Mouse (Mus musculus) CH12.LX (cell line): Measurements from ENCODE around the gene Sfxn2. TPM values are rescaled to one million over a fixed set of nuclear protein-coding genes. Genes with fewer than 3 reads are reported as not detected.

Experiments
- DNase-seq: peaks from one replicate; pipeline ENCODE4 v3.0.0-alpha.2; 2013; ENCODE audit errors: extremely low read depth
- H3K27ac ChIP-seq: 2 replicates; pipeline ENCODE4 v1.5.1; 2012; ENCODE audit warnings: low read depth, mild to moderate bottlenecking, control low read depth, moderate library complexity; ENCODE audit not compliant: insufficient read depth
- H3K27me3 ChIP-seq: replicated peaks from 2 replicates; pipeline ENCODE3; 2012; ENCODE audit warnings: inconsistent platforms
- H3K36me3 ChIP-seq, 2 experiments: replicated peaks in 1 of 2; 2 replicates each; pipeline versions ENCODE3 to v1.6.1; 2012; ENCODE audit warnings: inconsistent platforms in 1 of 2, low read length in 1 of 2, mild to moderate bottlenecking in 1 of 2, mixed read lengths in 1 of 2, moderate library complexity in 1 of 2; ENCODE audit not compliant: control insufficient read depth in 1 of 2, insufficient read depth in 1 of 2
- H3K4me1 ChIP-seq, 2 experiments: 2 replicates each; pipeline ENCODE4 v1.6.1; 2012; ENCODE audit warnings: inconsistent platforms in 1 of 2, moderate library complexity in 1 of 2; ENCODE audit not compliant: insufficient read depth in 2 of 2, control insufficient read depth in 1 of 2
- H3K4me2 ChIP-seq: 2 replicates; pipeline ENCODE4 v1.6.1; 2012; ENCODE audit warnings: low read depth, mild to moderate bottlenecking, control low read depth; ENCODE audit not compliant: poor library complexity, insufficient read depth, severe bottlenecking
- H3K4me3 ChIP-seq, 3 experiments: fragments of 150-350 bp in 1 of 3; sonication (generic) in 1 of 3; replicated peaks in 1 of 3; 2 replicates each; pipeline versions ENCODE3 to v1.5.1; 2011 to 2012; ENCODE audit warnings: low read depth in 2 of 3, low read length in 2 of 3, mild to moderate bottlenecking in 2 of 3, moderate library complexity in 2 of 3, control low read depth in 1 of 3, improper control_type of control experiment in 1 of 3, inconsistent platforms in 1 of 3, mixed read lengths in 1 of 3; ENCODE audit not compliant: poor library complexity in 1 of 3
- H3K79me2 ChIP-seq: replicated peaks from 2 replicates; pipeline ENCODE4 v1.6.1; 2012; ENCODE audit warnings: mild to moderate bottlenecking, moderate library complexity; ENCODE audit not compliant: control insufficient read depth, poor library complexity, insufficient read depth, severe bottlenecking; ENCODE audit errors: extremely low read depth
- H3K9ac ChIP-seq: 2 replicates; pipeline ENCODE4 v1.6.1; 2012; ENCODE audit warnings: low read depth, mild to moderate bottlenecking, control low read depth, moderate library complexity; ENCODE audit not compliant: insufficient read depth
- H3K9me3 ChIP-seq: replicated peaks from 2 replicates; pipeline ENCODE3; 2012; ENCODE audit warnings: low read length, inconsistent platforms, mixed read lengths
- BHLHE40 ChIP-seq: IDR thresholded peaks from 2 replicates; pipeline ENCODE4 v1.6.1; 2011; ENCODE audit warnings: mild to moderate bottlenecking, low read depth, low read length, improper control_type of control experiment
- CTCF ChIP-seq, 2 experiments: IDR thresholded peaks in 1 of 2; conservative IDR thresholded peaks in 1 of 2; 2 replicates each; pipeline ENCODE4 v1.5.1; 2011 to 2012; ENCODE audit warnings: low read depth in 2 of 2, low read length in 2 of 2, improper control_type of control experiment in 1 of 2, inconsistent platforms in 1 of 2, mild to moderate bottlenecking in 1 of 2, moderate library complexity in 1 of 2
- ELF1 ChIP-seq: IDR thresholded peaks from 2 replicates; pipeline ENCODE4 v1.6.1; 2014; ENCODE audit warnings: low read depth, mild to moderate bottlenecking, inconsistent platforms, low read length, improper control_type of control experiment
- GABPA ChIP-seq: IDR thresholded peaks from 2 replicates; pipeline ENCODE4 v1.6.1; 2012; ENCODE audit warnings: low read depth, low read length, improper control_type of control experiment, inconsistent platforms; ENCODE audit not compliant: insufficient replicate concordance
- MAFK ChIP-seq: IDR thresholded peaks from 2 replicates; pipeline ENCODE4 v1.6.1; 2011; ENCODE audit warnings: low read length, improper control_type of control experiment; ENCODE audit not compliant: insufficient replicate concordance
- RAD21 ChIP-seq: IDR thresholded peaks from 2 replicates; pipeline ENCODE4 v1.6.1; 2011; ENCODE audit warnings: low read depth, mild to moderate bottlenecking, low read length, improper control_type of control experiment, moderate library complexity
- TCF12 ChIP-seq: IDR thresholded peaks from 2 replicates; pipeline ENCODE4 v1.6.1; 2014; ENCODE audit warnings: low read depth, mild to moderate bottlenecking, inconsistent platforms, low read length, improper control_type of control experiment
- ZKSCAN1 ChIP-seq: IDR thresholded peaks from 2 replicates; pipeline ENCODE4 v1.6.1; 2012; ENCODE audit warnings: low read depth, inconsistent platforms, low read length, improper control_type of control experiment, borderline replicate concordance
- ZNF384 ChIP-seq: IDR thresholded peaks from 2 replicates; pipeline ENCODE4 v1.6.1; 2012; ENCODE audit warnings: low read depth, low read length, improper control_type of control experiment, inconsistent platforms
- dilution Hi-C: fragments of 300-500 bp; cut with MboI; formaldehyde crosslinking; loops from 2 replicates; pipeline ENCODE4 v1.14.3; 2020; ENCODE audit warnings: low sequenced_read_pairs; ENCODE audit not compliant: extremely low pct_unique_long_range_greater_than_20kb, extremely low pct_ligation_motif_present
- in situ Hi-C: fragments of 300-500 bp; cut with MboI; formaldehyde crosslinking; loops from 3 replicates; pipeline ENCODE4 v1.14.3; 2019; ENCODE audit warnings: low sequenced_read_pairs, low pct_ligation_motif_present, low pct_unique_long_range_greater_than_20kb, mixed read lengths
- polyA plus RNA-seq: library from polyadenylated mRNA; unstranded; fragments of >175 nt; gene quantifications from 2 replicates; pipeline ENCODE4 v1.2.1, GENCODE M21; 2012; ENCODE audit warnings: low read depth; ENCODE audit not compliant: insufficient read length
- total RNA-seq, 2 experiments: library from RNA; depleted of rRNA; stranded (reverse); fragments of 300-350 nt in 1 of 2; fragments of >200 nt in 1 of 2; gene quantifications; 2 replicates each; pipeline ENCODE4 v1.2.3; 2012 to 2014

Sfxn2 gene
- total and polyA plus RNA-seq, 3 experiments: 5.9 to 11.1 (median 8.5) TPM

DNA sequence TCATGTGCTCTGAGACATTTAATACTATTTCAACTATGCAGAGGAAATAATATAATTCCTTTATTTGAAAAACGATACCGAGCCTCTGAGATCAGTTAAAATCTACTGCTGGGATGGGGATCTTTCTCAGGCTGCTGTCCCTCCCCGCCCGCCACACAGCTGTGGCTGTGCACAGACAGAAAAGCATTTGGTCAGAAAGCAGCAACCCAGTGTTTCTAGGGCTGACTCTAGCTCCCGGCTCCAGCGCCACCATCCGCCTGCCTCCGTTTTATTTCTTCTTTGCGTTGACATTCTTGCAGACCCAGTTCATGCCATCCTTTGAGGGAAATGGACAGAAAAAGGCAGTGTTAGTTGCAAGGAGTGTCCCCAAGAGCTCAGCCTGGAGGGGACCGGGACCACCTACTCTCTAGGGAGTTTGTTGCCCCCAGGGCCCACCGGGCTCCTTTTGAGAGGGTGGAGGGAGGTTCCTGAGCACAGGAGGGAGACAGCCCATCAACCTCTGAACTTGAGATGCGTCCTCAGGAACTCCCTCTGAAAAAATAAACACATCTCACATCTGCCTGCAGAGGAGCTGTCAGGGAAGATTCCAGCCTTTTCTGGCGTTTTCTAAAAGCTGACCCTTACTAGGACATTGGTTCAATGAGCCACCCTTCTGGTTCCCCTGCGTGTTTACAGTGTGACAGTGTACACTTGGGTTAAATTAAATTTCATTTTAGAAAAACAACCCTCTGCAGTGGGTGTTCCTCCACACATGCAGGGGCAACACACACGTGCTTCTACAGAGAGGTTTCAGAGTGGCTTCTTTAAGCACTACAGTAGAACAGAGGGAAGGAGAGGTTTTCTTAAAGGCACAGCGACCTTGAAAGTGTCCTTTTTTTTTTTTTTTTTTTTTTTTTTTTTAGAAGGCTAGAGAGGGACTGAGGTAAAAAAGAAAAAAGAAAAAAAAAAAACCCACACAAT, 41.8 kb upstream of the Sfxn2 start:
- Histone ChIP-seq H3K9me3 (no peaks in the 10 kb centered on the region), H3K4me2 (no peak overlapping the region), H3K79me2 (no peaks in the 10 kb centered on the region), H3K27me3 (no peaks in the 10 kb centered on the region), H3K9ac (no peak overlapping the region), H3K36me3 (peaks cover 0 to 4% of the 10 kb centered on the region in 2 experiments), H3K27ac (no peak overlapping the region), H3K4me3 (no peak overlapping the region), H3K4me1 (peaks cover 9 to 90% of the 10 kb centered on the region in 2 experiments)
- TF ChIP-seq ZNF384 (peak; percentile 93), MAFK (no peak), BHLHE40 (0 out of 2 replicates have a peak, but pooled peaks have one; percentile 26)
- no peak for DNase-seq
- in situ Hi-C loops (no loop called here), dilution Hi-C loops (no loop called here)

DNA sequence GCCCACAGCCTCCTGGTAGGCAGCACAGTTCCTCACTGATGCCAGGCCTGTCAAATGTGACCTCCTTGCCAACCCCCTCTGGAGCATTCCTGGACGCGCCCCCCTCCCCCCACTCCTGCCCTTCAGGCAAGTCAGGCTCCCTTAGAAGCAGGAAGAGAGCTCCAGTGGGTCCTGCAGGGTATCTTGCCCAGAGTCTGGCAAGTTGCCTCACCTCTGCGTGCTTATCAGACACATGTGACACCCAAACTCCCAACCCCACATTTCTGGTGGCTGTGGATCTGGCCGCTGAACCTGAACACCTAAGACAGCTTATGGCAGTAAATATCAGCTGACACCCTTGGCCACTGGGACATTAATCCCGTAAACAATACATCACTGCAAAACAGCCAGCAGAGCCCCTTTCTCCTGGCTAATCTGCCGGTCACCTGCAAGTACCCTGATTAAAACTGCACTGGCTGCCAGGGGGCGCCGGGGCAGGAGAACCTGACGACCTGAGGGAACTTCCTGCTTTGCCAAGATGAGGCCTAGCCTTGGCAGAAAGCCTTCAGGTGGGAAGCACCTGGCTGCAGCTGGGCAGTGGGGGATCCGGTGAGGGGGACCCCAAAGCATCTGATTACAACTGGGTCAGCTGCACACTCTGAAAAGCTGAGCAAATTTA, 41.0 kb upstream of the Sfxn2 start:
- TF ChIP-seq BHLHE40 (0 out of 2 replicates have a peak, but pooled peaks have one; percentile 19), ZKSCAN1 (no peak), CTCF (conservative IDR thresholded peaks at IDR 0.05 in 1 of 2, IDR thresholded peaks at IDR 0.05 in 1 of 2; ENCODE audit: low read depth in 2 of 2, low read length in 2 of 2) (peak in 1 of 2 experiments; percentile 36; a peak in 2 of 4 replicates), ELF1 (peak; percentile 37; the same call in 1 of the 2 replicates), GABPA (no peak)
- Histone ChIP-seq H3K79me2 (no peaks in the 10 kb centered on the region), H3K4me1 (peaks cover 9 to 82% of the 10 kb centered on the region in 2 experiments), H3K9me3 (no peaks in the 10 kb centered on the region), H3K4me2 (no peak overlapping the region), H3K27ac (no peak overlapping the region), H3K36me3 (peaks cover 0 to 7% of the 10 kb centered on the region in 2 experiments), H3K4me3 (no peak overlapping the region), H3K27me3 (no peaks in the 10 kb centered on the region), H3K9ac (no peak overlapping the region)
- DNase-seq: no peak
- in situ Hi-C loops (no loop called here), dilution Hi-C loops (no loop called here)

DNA sequence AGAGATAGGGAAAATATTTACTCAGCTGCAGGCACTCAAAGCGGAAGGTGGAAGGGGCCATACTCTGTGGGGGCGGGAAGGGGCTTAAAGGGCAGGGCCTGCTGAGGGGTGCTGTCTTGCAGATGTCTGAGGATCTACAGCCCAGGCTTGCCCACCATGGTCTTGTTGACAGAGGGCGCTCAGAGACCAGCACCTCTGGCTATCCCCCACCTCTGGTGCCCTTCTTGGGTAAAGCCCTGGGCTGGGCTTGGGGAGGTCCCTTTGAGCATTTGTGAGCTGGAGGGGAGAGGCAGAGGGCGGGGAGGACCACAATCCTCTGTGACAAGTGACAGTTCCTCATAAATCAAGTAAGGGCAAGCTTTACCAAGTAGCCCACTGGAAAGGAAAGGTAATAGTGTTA, 40.1 kb upstream of the Sfxn2 start:
- Histone ChIP-seq H3K4me1 (peaks cover 9 to 73% of the 10 kb centered on the region in 2 experiments), H3K4me3 (no peak overlapping the region), H3K36me3 (peaks cover 0 to 7% of the 10 kb centered on the region in 2 experiments), H3K27me3 (no peaks in the 10 kb centered on the region), H3K9me3 (no peaks in the 10 kb centered on the region), H3K9ac (no peak overlapping the region), H3K79me2 (no peaks in the 10 kb centered on the region), H3K27ac (no peak overlapping the region), H3K4me2 (no peak overlapping the region)
- in situ Hi-C loops (no loop called here), dilution Hi-C loops (no loop called here)
- peak; percentile 61 for DNase-seq
- TF ChIP-seq CTCF (conservative IDR thresholded peaks at IDR 0.05 in 1 of 2, IDR thresholded peaks at IDR 0.05 in 1 of 2; ENCODE audit: low read depth in 2 of 2, low read length in 2 of 2): no peak; a peak in 1 of 4 replicates
- peak; percentile 6; the same call in 1 of the 2 replicates for TF ChIP-seq RAD21
- TF ChIP-seq TCF12: peak; percentile 41; the same call in 1 of the 2 replicates
- TF ChIP-seq, all 38 proteins: peak for 2
